Mouse (Mus musculus) left cerebral cortex, adult 6 months (tissue): ENCODE measurements around the gene Kcna7. TPM values are rescaled to one million over a fixed set of nuclear protein-coding genes. Genes with fewer than 3 reads are reported as not detected.

Source experiments
- long read RNA-seq, 2 experiments: library from polyadenylated mRNA; unstranded; transcript quantifications; one replicate each; pipeline ENCODE4 v2.0.0; 2019 to 2020
- polyA plus RNA-seq: library from polyadenylated mRNA; unstranded; fragments of <200 nt; fragmentation: Nextera tagmentation; gene quantifications from 2 replicates; pipeline ENCODE4 v1.2.3, GENCODE M21; 2021

Gene Kcna7
- not detected in 2 replicates for polyA plus RNA-seq
- long read RNA-seq, experiment 1 = 0 reads
- long read RNA-seq, experiment 2 = 0 reads

DNA sequence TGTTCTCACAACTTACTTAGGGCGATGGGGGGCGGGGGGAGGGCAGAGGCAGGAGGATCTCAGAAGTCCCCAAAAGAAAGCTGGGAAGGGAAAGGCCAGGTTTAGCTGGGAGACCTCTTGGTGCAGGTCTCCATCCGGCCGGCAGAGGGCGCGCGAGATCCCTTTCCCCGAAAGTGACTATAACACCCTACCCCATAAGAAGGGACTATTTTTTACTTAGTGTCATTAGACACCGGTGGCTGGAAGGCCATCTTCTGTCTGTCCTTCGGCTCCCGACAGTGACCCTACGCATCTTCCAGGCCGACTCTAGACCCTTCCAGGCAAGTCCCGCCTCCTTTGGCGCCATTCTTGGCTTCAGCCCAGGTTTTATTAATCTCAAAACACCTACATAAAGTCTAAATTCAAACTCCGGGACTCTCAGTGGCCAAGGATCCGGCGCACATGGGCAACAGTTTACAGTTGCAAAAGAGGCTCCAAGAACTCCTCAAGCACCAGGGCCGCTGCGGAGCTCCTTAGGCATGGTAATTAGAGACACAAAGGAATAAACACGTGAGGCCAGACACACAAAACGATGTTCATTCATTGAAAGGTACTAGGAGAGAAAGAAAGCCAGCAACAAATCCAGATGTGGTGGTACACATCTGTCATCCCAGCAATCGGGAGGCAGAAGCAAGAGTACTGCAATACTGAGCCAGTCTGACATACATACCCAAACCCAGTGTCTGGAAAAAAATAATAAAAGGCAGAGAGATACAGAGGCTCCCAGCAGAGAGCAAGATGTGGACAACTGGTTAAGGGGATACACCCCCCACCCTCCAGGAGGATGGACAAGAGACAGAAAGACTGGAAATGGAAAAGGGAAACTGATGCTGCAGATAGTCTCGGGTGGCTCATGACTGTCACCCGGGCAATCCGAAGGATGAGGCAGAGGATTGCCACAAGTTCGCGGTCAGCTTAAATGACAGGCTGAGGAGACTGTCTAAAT is at the start of gene Kcna7:
TSS of gene Kcna7 (plus strand) at position 563 of the 985 bp plus-strand sequence.

DNA sequence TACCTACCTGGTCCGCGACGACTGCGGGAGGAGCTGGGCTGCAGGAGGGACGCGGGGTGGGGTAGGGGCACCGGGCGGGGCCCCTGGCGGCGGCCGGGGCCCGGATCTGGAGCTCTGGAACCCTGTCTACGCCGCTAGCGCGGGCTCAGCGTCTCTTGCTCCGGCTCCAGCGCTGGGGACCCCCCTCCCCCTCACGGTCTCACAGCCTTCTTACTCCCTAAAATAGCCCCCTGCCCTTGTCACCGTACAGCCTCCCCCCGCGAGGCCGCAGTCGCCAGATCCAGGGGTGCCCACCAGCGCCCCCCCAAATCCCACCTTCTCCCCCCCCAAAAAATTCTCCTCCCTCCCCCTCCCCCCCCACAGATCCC is 38.8 kb upstream of the Kcna7 start, which contains the start of gene Ppfia3:
TSS of gene Ppfia3 (minus strand) at position 368 of the 368 bp plus-strand sequence.

DNA sequence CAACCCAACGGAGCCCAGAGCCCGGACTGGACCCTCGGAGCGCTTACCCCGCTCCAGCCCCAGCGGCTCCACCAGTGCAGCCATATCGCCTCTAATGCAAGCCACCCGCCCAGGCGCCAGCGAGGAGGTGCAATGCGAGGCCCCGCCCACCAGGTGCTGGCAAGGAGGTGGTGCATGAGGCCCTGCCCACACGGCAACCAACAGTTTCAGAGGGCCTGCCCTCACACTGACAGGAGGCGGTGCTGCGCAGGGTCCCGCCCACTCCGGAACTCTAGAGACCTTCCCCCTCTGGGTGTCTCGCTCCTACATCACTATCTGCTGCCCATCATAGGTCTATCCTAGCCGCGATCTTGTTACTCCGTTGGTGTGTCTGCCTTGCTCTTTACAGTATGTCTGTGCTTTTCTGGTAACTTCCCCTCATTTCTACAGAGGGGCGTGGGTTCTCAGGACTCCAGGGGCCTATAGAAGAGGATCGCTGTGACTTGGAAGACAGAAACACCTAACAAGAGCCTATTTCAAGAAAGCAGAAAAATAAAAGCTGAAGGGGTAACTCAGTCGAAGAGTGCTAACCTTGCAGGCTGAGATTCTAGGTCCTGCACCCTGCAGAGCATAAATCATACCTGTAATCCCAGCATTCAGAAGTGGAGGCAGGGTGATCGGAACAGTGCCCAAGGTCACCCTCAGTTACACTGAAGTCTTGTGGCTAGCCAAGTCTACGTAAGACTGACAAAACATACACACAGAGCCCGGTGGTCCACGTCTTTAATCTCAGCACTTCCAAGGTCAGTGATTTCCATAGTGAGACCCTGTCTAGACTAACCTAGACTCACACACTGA is 34.8 kb upstream of the Kcna7 start, which contains the start of gene Lin7b:
TSS of gene Lin7b (minus strand) at position 109 of the 837 bp plus-strand sequence.

DNA sequence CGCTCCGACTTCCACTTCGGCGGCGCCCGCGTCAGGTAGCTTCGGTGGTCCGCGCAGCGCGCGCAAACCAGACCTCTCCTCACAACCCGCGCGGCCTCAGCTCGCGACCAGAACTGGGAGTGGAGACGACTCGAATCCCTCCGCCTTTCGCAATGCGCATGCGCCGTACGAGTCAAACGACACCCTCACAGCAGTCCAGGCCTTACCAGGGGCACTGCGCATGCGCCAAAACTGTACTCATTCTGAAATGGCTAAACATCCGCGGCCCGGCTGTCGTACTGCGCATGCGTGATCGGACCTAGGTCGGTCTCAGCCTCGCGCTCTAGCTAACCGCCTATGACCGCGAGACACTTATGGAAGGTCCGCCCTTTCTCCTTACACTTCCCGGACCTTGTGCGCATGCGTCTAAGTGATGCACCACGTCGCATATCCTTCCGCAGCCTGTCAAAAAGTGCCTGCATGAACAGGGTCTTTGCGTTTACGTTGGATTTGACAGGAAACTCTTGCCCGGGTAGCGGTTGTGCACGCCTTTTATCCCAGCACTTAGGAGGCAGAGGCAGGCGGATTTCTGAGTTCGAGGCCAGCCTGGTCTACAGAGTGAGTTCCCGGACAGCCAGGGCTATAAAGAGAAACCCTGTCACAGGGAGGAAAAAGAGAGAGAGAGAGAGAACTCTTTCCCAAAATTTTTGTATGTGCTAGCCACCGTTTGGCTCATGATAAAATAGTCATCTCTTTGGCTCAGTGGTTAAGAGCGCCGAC is 9.7 kb upstream of the Kcna7 start, which contains the start of gene Snrnp70:
TSS of gene Snrnp70 (minus strand) at position 165 of the 759 bp plus-strand sequence.

DNA sequence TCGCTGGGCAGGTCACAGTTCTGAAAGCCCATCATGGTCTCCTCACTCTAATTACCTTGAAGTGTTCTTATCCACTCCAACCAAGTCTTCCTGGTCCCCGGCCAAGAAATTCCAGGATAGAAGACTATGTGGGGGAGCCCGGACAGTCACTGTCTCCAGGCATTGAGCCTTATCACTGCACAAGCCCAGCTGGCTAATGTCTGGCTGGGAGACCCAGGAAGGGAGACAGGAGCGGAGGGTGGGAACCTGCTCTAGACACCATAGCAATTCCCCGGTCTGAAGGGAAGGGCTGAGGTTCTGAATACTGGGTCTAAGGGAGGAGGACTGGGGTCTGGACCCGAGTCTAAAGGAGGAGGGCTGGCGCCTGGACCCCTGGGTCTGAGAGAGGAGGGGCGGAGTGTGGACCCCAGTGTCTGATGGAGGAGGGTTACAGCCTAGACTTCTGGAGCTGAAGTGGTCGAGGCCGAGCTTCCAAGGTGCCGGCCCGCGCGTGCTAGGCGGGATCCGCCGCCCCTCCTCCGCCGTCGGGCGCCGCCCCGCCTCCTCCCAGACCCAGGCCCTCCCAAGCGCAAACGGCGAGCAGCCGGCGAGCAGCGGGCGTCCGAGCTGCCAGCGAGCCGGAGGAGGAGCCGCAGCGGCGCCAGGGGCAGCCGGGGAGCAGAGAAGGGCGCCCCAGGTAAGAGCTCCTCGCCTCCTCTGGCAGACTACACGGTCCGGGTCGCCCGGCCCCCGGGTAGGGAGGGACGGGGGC is 7.8 kb downstream of the Kcna7 start, which contains the start of gene Ntf5:
TSS of gene Ntf5 (plus strand) at position 583 of the 751 bp plus-strand sequence.

DNA sequence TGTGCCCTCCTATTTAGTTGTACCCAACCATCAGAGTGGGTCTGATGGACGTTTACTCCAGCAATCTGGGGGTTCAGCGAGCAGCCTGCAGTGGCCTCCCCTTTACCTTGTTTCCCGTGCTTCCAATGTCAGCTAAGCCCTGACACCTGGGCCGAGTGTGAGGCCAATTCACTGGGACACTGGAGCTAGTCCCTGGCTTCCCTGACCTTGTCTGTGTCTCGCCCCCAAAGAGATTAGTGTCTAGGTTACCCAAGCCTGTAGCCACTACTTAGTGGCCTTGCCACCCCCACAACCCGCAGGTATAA is 15.1 kb downstream of the Kcna7 start, which contains the start of gene Lhb:
TSS of gene Lhb (plus strand) at position 206 of the 305 bp plus-strand sequence.

DNA sequence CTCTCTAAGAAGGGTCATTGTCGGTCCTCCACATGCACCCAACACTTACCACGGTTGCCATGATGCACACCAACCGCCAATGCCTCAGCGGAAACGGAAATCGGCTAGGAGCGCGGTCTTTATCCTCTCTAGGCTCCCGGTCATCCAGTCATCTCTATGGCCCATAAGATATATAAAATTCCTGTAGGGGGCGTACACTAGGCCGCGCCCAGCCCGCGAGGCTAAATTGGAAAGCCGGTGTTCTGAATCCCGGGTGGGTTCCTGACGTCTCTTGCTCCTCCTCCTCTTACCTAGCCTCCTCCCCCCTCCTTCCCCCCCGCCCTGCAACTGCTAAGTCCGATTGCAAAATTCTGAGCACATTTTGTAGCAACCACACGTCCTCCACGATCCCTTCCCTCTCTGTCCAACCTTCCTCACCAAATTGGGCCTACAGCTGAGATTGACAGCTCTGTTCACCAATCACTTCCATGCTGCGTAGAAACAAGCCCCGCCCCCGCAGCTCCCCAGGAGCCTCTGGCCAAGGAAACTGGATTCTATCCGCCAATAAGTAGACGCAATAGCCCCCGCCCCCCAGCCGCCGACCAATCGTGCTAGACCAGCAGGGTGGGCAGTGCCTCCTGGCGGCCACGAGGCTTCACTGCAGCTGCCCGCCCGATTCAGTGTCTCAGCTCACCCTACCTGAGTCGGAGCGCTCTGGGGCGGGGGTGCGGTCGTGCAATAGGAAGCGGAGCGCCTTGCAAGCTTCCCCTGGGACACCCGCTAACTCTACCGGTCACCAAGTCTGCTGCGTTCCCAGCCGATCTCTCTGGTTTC is 29.0 kb downstream of the Kcna7 start, which contains the start of gene Gys1:
TSS of gene Gys1 (plus strand) at position 642 of the 813 bp plus-strand sequence.

DNA sequence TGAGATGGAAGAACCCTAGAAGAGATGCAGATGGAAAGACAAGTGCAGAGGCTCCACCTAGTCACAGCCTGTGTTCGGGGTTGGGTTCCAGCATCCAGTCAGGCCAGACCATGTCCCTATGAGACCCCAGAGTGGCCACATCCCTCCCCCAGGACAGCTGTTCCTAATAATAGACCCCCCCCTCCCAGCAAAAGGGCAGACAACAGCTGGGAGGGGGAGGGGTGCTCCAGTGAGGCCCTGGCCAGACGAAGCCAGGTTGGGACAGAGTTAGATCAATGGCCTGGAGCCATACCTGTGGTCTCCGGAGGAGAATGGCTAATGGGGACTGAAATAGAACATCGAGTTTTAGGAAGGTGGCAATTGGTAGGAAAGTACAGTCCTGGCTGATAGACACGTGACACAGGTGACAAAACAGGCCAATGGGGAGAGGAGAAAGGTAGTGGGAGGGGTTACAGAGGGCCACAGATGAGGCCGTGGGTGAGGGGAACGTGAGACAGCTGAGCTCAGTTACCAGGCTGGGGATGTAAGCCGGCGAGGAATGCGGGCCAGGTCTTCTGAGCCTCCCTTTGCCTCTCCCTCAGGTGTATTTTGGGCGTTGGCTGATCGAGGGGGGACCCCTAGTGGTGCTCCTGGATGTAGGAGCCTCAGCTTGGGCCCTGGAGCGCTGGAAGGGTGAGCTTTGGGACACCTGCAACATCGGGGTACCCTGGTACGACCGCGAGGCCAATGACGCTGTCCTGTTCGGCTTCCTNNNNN is 32.2 kb downstream of the Kcna7 start, which contains the start of gene Ruvbl2:
TSS of gene Ruvbl2 (minus strand) at position 576 of the 756 bp plus-strand sequence.

Other genes with a start within 250 kb of the Kcna7 start
- gene Slc17a7, start 241.7 kb upstream of the Kcna7 start, polyA plus RNA-seq = 45.6 and 104 TPM in 2 replicates
- 0.05 TPM in 1 of 2 replicates, not detected in the other for gene Gfy, start 226.1 kb upstream of the Kcna7 start, polyA plus RNA-seq
- gene Pth2, start 224.7 kb upstream of the Kcna7 start, polyA plus RNA-seq = not detected in 2 replicates
- 3.6 and 4.4 TPM in 2 replicates for gene Ccdc155, start 200.8 kb upstream of the Kcna7 start, polyA plus RNA-seq
- gene Dkkl1, start 193.5 kb upstream of the Kcna7 start, polyA plus RNA-seq = 41.8 and 55.2 TPM in 2 replicates
- 0.40 and 2.1 TPM in 2 replicates for gene Tead2, start 189.9 kb upstream of the Kcna7 start, polyA plus RNA-seq
- 9.9 and 10.6 TPM in 2 replicates for gene Cd37, start 166.5 kb upstream of the Kcna7 start, polyA plus RNA-seq
- gene Slc6a16, start 164.6 kb upstream of the Kcna7 start, polyA plus RNA-seq = 1.1 and 1.6 TPM in 2 replicates
- gene Slc6a21, start 128.1 kb upstream of the Kcna7 start, polyA plus RNA-seq = not detected in 2 replicates
- gene Trpm4, start 71.9 kb upstream of the Kcna7 start, polyA plus RNA-seq = 9.2 and 15.2 TPM in 2 replicates
- gene Hrc, start 70.4 kb upstream of the Kcna7 start, polyA plus RNA-seq = 0.05 and 0.11 TPM in 2 replicates
- gene Ppfia3, start 38.6 kb upstream of the Kcna7 start, polyA plus RNA-seq = 11.0 and 32.9 TPM in 2 replicates
- gene Lin7b, start 35.1 kb upstream of the Kcna7 start, polyA plus RNA-seq = 270 and 272 TPM in 2 replicates
- 34.4 and 37.7 TPM in 2 replicates for gene Snrnp70, start 9.9 kb upstream of the Kcna7 start, polyA plus RNA-seq
- gene Ntf5, start 8.0 kb downstream of the Kcna7 start, polyA plus RNA-seq = 0.10 TPM in 1 of 2 replicates, not detected in the other
- 0.19 TPM in 1 of 2 replicates, not detected in the other for gene Lhb, start 15.2 kb downstream of the Kcna7 start, polyA plus RNA-seq
- gene Gys1, start 29.2 kb downstream of the Kcna7 start, polyA plus RNA-seq = 8.9 and 9.1 TPM in 2 replicates
- gene Ruvbl2, start 32.4 kb downstream of the Kcna7 start, polyA plus RNA-seq = 34.4 and 45.9 TPM in 2 replicates
- gene Ftl1, start 54.2 kb downstream of the Kcna7 start, polyA plus RNA-seq = 1,322 and 1,591 TPM in 2 replicates
- 94.9 and 121 TPM in 2 replicates for gene Bax, start 61.2 kb downstream of the Kcna7 start, polyA plus RNA-seq
- gene Tulp2, start 76.2 kb downstream of the Kcna7 start, polyA plus RNA-seq = 0.08 and 0.17 TPM in 2 replicates
- not detected in 2 replicates for gene Gm45808, start 81.2 kb downstream of the Kcna7 start, polyA plus RNA-seq
- gene Dhdh, start 83.2 kb downstream of the Kcna7 start, polyA plus RNA-seq = 3.8 TPM in 2 replicates
- 48.4 and 64.7 TPM in 2 replicates for gene Nucb1, start 104.8 kb downstream of the Kcna7 start, polyA plus RNA-seq
- 18.3 and 18.8 TPM in 2 replicates for gene Ppp1r15a, start 120.6 kb downstream of the Kcna7 start, polyA plus RNA-seq
- gene Plekha4, start 120.7 kb downstream of the Kcna7 start, polyA plus RNA-seq = 3.8 and 7.2 TPM in 2 replicates
- 0.36 and 0.38 TPM in 2 replicates for gene Hsd17b14, start 149.2 kb downstream of the Kcna7 start, polyA plus RNA-seq
- 6.9 and 8.4 TPM in 2 replicates for gene Bcat2, start 164.5 kb downstream of the Kcna7 start, polyA plus RNA-seq
- gene Fgf21, start 209.8 kb downstream of the Kcna7 start, polyA plus RNA-seq = 0.22 and 0.24 TPM in 2 replicates
- 0.06 and 0.07 TPM in 2 replicates for gene Fut1, start 211.6 kb downstream of the Kcna7 start, polyA plus RNA-seq
- not detected in 2 replicates for gene Izumo1, start 216.2 kb downstream of the Kcna7 start, polyA plus RNA-seq
- 1.8 and 2.5 TPM in 2 replicates for gene Rasip1, start 221.8 kb downstream of the Kcna7 start, polyA plus RNA-seq
- 0.89 and 2.4 TPM in 2 replicates for gene Mamstr, start 234.3 kb downstream of the Kcna7 start, polyA plus RNA-seq